Mouse (Mus musculus): Measurements from ENCODE around the gene Ccl20. TPM values are rescaled to one million over a fixed set of nuclear protein-coding genes. Genes with fewer than 3 reads are reported as not detected.

Gene Ccl20
- 7.2 and 8.6 TPM in 2 replicates for polyA plus RNA-seq (2015; fragmentation: Nextera tagmentation; extraction: Ambion mirVana)

DNA sequence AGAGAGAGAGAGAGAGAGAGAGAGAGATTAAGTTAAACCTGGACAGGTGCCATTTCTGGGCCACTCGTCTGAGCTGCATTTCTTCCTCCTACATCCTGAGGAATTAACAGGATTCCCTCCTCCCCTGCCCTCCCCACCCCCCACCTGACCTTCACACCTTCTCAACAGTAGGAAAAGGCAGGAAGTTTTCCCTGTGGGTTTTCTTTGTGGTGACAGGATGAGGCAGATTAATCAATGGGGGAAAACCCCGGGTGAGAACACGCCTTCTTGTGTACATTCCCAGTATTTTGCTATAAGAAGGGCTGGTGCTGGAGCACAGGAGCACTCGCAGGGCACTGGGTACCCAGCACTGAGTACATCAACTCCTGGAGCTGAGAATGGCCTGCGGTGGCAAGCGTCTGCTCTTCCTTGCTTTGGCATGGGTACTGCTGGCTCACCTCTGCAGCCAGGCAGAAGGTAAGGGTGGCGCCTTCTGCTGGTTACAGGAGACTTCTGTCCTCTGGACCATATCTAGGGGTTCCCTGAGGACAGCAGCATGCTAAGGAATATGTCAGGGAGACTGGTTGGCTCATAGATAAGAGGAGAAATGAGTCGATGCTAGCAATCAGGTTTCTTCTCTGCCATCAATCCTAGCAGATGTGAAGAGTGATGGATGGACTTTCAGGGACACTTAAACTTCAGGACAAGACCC lies at the start of gene Ccl20:
TSS of gene Ccl20 (plus strand) at position 320 of the 691 bp plus-strand sequence.
- H3K36me3 ChIP-seq, result no peaks in the 10 kb centered on the region
- H3K27me3 ChIP-seq (replicated peaks), result no peaks in the 10 kb centered on the region
- H3K4me1 ChIP-seq, result no peaks in the 10 kb centered on the region
- no peak within 1 kb of the TSS for H3K9ac ChIP-seq
- no peak within 1 kb of the TSS for H3K4me2 ChIP-seq
- WGBS, result 23% methylated on average over 8 of the region's 8 CpGs
- no peak within 1 kb of the TSS for H3K4me3 ChIP-seq (replicated peaks)
- no peaks in the 10 kb centered on the region for H3K9me3 ChIP-seq
- peak; percentile 57 for ATAC-seq (ENCODE audit: insufficient read depth, low FRiP score, low read depth)
- peak within 1 kb of the TSS; percentile 21; the same call in 1 of the 2 replicates for H3K27ac ChIP-seq

GRCm38 (mm10) chr1:83067205-83067604 lies 49.4 kb upstream of the Ccl20 start:
- no peaks in the 10 kb centered on the region for H3K27me3 ChIP-seq (replicated peaks)
- H3K4me2 ChIP-seq, result no peak overlapping the region
- H3K4me3 ChIP-seq (replicated peaks), result no peak overlapping the region
- no peaks in the 10 kb centered on the region for H3K36me3 ChIP-seq
- ATAC-seq (ENCODE audit: insufficient read depth, low FRiP score, low read depth), result no peak
- no peak overlapping the region for H3K27ac ChIP-seq
- no peaks in the 10 kb centered on the region for H3K9me3 ChIP-seq
- no peaks in the 10 kb centered on the region for H3K4me1 ChIP-seq
- H3K9ac ChIP-seq, result no peak overlapping the region
- WGBS, result 87% methylated on average over 10 of the region's 10 CpGs

GRCm38 (mm10) chr1:83075526-83076189 lies 40.9 kb upstream of the Ccl20 start:
- H3K27me3 ChIP-seq (replicated peaks), result no peaks in the 10 kb centered on the region
- H3K9me3 ChIP-seq, result no peaks in the 10 kb centered on the region
- no peak overlapping the region for H3K27ac ChIP-seq
- WGBS, result 35% methylated on average over 15 of the region's 15 CpGs
- no peaks in the 10 kb centered on the region for H3K4me1 ChIP-seq
- peak overlapping the region; percentile 47 for H3K4me2 ChIP-seq
- ATAC-seq (ENCODE audit: insufficient read depth, low FRiP score, low read depth), result no peak
- H3K4me3 ChIP-seq (replicated peaks), result peak overlapping the region; percentile 26
- no peaks in the 10 kb centered on the region for H3K36me3 ChIP-seq
- H3K9ac ChIP-seq, result no peak overlapping the region

- Histone ChIP-seq H3K27me3 (replicated peaks) (no peaks in the 10 kb centered on the region), H3K4me3 (replicated peaks) (peak overlapping the region; percentile 26), H3K36me3 (no peaks in the 10 kb centered on the region), H3K4me1 (no peaks in the 10 kb centered on the region), H3K9me3 (no peaks in the 10 kb centered on the region), H3K9ac (no peak overlapping the region), H3K4me2 (peak overlapping the region; percentile 47), H3K27ac (no peak overlapping the region)
- 47% methylated on average over 11 of the region's 11 CpGs for WGBS
- no peak for ATAC-seq (ENCODE audit: insufficient read depth, low FRiP score, low read depth)
Observed at GRCm38 (mm10) chr1:83076190-83076917, 40.2 kb upstream of the Ccl20 start.

DNA sequence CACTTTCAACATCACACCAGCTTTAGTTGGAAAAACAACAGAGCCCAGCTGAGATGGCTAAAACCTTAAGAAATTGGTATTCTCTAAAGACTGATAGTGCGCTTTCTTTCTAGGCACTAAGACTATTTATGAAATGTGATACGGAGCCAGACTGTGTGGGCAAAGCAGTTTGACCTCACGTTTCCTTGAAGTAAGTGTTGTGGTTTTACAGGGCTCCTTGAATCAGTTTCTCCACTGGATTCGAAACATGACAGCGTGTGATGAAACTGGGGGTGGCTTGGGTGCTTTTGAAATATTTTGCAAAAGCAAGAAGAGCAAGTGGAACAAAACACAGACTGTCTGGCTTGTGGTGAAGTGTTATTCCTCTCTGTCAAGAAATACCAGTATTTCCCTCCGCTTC lies 39.5 kb upstream of the Ccl20 start:
- Histone ChIP-seq H3K27ac (no peak overlapping the region), H3K27me3 (replicated peaks) (no peaks in the 10 kb centered on the region), H3K4me2 (no peak overlapping the region), H3K4me3 (replicated peaks) (no peak overlapping the region), H3K9me3 (no peaks in the 10 kb centered on the region), H3K4me1 (no peaks in the 10 kb centered on the region), H3K9ac (no peak overlapping the region), H3K36me3 (no peaks in the 10 kb centered on the region)
- WGBS, result 60% methylated on average over 6 of the region's 6 CpGs
- no peak for ATAC-seq (ENCODE audit: insufficient read depth, low FRiP score, low read depth)

GRCm38 (mm10) chr1:83084790-83085189 lies 31.8 kb upstream of the Ccl20 start:
- Histone ChIP-seq H3K4me1 (no peaks in the 10 kb centered on the region), H3K36me3 (no peaks in the 10 kb centered on the region), H3K9ac (no peak overlapping the region), H3K4me3 (replicated peaks) (no peak overlapping the region), H3K4me2 (no peak overlapping the region), H3K27ac (no peak overlapping the region), H3K9me3 (no peaks in the 10 kb centered on the region), H3K27me3 (replicated peaks) (no peaks in the 10 kb centered on the region)
- 58% methylated on average over 2 of the region's 2 CpGs for WGBS
- peak; percentile 53; the same call in 1 of the 2 replicates for ATAC-seq (ENCODE audit: insufficient read depth, low FRiP score, low read depth)

DNA sequence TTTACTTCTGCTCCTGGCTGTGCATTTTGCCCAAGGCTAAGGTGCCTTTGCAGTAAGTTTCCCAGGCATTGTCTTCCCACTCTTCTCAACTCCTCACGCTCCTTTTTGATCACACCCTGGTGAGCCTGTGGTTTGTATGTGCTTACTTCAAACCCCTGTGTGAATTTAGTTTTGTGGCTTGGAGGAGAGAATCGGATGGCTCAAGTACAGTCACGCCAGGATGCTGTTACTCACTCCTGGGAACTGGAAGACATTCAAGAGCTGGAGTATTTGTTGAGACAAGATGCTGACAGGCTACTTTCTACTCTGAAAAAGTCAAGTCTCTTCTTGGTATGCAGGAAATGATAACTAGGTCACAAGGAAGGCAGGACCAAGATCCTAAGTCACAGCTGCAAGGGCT lies 25.3 kb upstream of the Ccl20 start:
- H3K36me3 ChIP-seq, result no peaks in the 10 kb centered on the region
- no peak overlapping the region for H3K9ac ChIP-seq
- H3K27ac ChIP-seq, result no peak overlapping the region
- WGBS, result 65% methylated on average over 3 of the region's 3 CpGs
- no peaks in the 10 kb centered on the region for H3K27me3 ChIP-seq (replicated peaks)
- H3K4me3 ChIP-seq (replicated peaks), result no peak overlapping the region
- H3K4me2 ChIP-seq, result no peak overlapping the region
- no peaks in the 10 kb centered on the region for H3K4me1 ChIP-seq
- no peak for ATAC-seq (ENCODE audit: insufficient read depth, low FRiP score, low read depth)
- H3K9me3 ChIP-seq, result no peaks in the 10 kb centered on the region

DNA sequence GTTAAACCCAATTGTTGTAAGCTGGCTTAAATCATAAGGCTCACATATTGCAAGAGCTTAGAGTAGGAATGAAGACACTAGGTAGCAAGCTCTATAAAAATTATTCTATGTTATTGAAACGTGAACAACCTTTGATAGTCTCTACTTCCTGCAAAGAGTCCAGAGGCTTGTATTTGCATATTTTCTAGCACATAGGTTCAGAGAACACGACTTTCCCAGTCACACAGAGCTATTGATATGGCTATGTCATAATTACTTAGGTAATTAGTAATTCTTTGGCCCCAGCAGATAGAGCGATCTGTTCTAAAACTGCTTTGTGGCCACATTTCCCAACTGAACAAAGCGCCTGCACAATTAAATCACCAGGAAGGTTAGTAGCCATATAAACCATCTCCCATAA lies 19.6 kb upstream of the Ccl20 start:
- H3K27me3 ChIP-seq (replicated peaks), result no peaks in the 10 kb centered on the region
- H3K9ac ChIP-seq, result no peak overlapping the region
- H3K4me3 ChIP-seq (replicated peaks), result no peak overlapping the region
- no peaks in the 10 kb centered on the region for H3K9me3 ChIP-seq
- H3K4me1 ChIP-seq, result no peaks in the 10 kb centered on the region
- no peaks in the 10 kb centered on the region for H3K36me3 ChIP-seq
- no peak overlapping the region for H3K27ac ChIP-seq
- H3K4me2 ChIP-seq, result no peak overlapping the region
- ATAC-seq (ENCODE audit: insufficient read depth, low FRiP score, low read depth), result no peak
- WGBS, result 80% methylated on average over 4 of the region's 4 CpGs

DNA sequence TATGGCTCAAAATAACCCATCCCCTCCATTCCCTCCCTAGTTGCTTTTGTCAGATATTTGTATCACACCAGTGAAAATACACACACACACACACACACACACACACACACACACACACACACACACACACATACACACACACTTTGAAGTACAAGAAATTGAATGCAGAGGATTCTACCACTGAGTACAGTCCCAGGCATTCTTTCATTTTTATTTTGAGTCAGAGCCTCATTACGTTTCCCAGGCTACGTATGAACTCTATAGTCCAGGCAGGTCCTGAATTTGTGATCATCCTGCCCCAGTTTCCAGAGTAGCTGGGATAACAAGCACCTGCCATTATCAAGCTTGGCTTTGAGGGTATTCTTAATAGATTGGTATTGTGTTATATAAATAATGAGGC lies 17.4 kb upstream of the Ccl20 start:
- H3K27me3 ChIP-seq (replicated peaks), result no peaks in the 10 kb centered on the region
- ATAC-seq (ENCODE audit: insufficient read depth, low FRiP score, low read depth), result no peak
- no peak overlapping the region for H3K4me3 ChIP-seq (replicated peaks)
- H3K9me3 ChIP-seq, result no peaks in the 10 kb centered on the region
- no peak overlapping the region for H3K9ac ChIP-seq
- H3K4me1 ChIP-seq, result no peaks in the 10 kb centered on the region
- no peak overlapping the region for H3K4me2 ChIP-seq
- H3K27ac ChIP-seq, result no peak overlapping the region
- 78% methylated on average over 2 of the region's 2 CpGs for WGBS
- no peaks in the 10 kb centered on the region for H3K36me3 ChIP-seq

- no peak for ATAC-seq (ENCODE audit: insufficient read depth, low FRiP score, low read depth)
- no peak overlapping the region for H3K27ac ChIP-seq
Observed at GRCm38 (mm10) chr1:83099580-83100137, 16.9 kb upstream of the Ccl20 start.

DNA sequence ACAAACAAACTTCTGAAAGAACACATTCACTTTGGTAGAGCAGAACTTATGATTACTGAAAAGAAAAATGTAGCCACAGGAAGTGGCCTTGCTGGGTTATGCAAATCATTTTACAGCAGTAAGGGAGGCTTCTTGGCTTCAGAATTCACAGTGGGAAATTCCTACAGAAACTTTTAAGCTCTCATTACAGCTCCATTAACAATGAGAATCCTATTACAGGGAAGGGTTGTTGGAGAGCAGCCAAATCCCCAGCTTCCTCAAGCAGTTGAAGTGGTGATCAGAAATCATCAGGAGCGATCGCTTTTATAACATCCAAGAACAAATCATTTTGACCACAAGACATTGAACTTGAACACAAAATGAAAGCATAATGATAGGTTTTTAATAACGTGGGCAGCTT lies 14.7 kb upstream of the Ccl20 start:
- no peak for ATAC-seq (ENCODE audit: insufficient read depth, low FRiP score, low read depth)
- Histone ChIP-seq H3K27me3 (replicated peaks) (no peaks in the 10 kb centered on the region), H3K4me1 (no peaks in the 10 kb centered on the region), H3K4me3 (replicated peaks) (no peak overlapping the region), H3K9ac (no peak overlapping the region), H3K27ac (no peak overlapping the region), H3K36me3 (no peaks in the 10 kb centered on the region), H3K4me2 (no peak overlapping the region), H3K9me3 (no peaks in the 10 kb centered on the region)
- 44% methylated on average over 3 of the region's 3 CpGs for WGBS

More at GRCm38 (mm10) chr1:83099580-83100137, 16.9 kb upstream of the Ccl20 start:
- H3K4me3 ChIP-seq (replicated peaks), result no peak overlapping the region
- H3K4me2 ChIP-seq, result no peak overlapping the region
- H3K27me3 ChIP-seq (replicated peaks), result no peaks in the 10 kb centered on the region
- 64% methylated on average over 7 of the region's 7 CpGs for WGBS
- no peaks in the 10 kb centered on the region for H3K36me3 ChIP-seq
- no peak overlapping the region for H3K9ac ChIP-seq
- no peaks in the 10 kb centered on the region for H3K9me3 ChIP-seq
- no peaks in the 10 kb centered on the region for H3K4me1 ChIP-seq

- Histone ChIP-seq H3K27me3 (replicated peaks) (no peaks in the 10 kb centered on the region), H3K4me3 (replicated peaks) (no peak overlapping the region), H3K27ac (no peak overlapping the region), H3K9ac (no peak overlapping the region), H3K9me3 (no peaks in the 10 kb centered on the region), H3K36me3 (no peaks in the 10 kb centered on the region), H3K4me1 (no peaks in the 10 kb centered on the region), H3K4me2 (no peak overlapping the region)
- WGBS, result 74% methylated on average over 1 of the region's 1 CpGs
- ATAC-seq (ENCODE audit: insufficient read depth, low FRiP score, low read depth), result no peak
Observed at GRCm38 (mm10) chr1:83105464-83105863, 11.1 kb upstream of the Ccl20 start.
